Mouse (Mus musculus) spleen, adult 2 months (tissue): ENCODE data around the gene Mcub.

Experiments
- CTCF ChIP-seq: fragments of 200-500 bp; IDR thresholded peaks from 2 replicates; pipeline ENCODE4 v1.5.1; 2011; ENCODE audit warnings: mild to moderate bottlenecking, inconsistent platforms; ENCODE audit not compliant: insufficient read depth, insufficient read length, insufficient replicate concordance; ENCODE audit errors: extremely low read depth
- POLR2A ChIP-seq: fragments of 200-500 bp; IDR thresholded peaks from 2 replicates; pipeline ENCODE4 v1.6.1; 2011; ENCODE audit warnings: low read depth, low read length, inconsistent platforms

DNA sequence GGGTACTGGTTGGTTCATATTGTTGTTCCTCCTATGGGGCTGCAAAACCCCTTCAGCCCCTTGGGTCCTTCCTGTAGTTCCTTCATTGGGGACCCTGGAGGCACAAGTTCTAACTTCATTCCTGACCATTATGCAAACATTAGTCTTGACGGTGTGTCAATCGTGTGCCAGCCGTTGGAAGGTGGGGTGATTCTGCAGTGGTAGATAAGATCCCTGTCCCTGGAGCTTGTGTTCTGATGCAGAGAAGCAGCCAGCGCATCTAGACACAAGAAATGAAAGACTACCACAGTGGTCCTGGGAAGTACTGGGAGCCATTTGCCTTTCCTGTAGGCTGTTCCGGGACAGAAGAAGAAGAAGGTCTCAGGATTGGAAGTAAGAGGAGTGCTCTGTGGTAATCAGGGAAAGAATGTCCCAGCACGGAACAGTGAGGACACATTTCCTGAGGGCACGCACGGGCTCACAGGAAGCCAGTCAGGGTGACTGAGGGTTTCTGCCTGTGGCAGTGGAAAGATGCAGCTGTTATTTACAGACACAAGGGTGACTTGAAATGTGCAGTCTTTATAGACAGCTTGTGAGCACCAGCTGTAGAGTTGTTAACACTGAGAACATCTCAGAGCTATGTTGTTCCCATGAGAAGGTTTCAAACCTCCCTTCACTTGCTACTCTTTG is 88.9 kb downstream of the Mcub start:
- TF ChIP-seq POLR2A: no peak
- no peak for TF ChIP-seq CTCF
